Mouse (Mus musculus) heart, postnatal 0 days (tissue): ENCODE measurements around the gene Tnk2.

ENCODE experiments used
- CTCF ChIP-seq: IDR thresholded peaks from 2 replicates; pipeline ENCODE4 v1.5.1; 2016; ENCODE audit warnings: antibody characterized with exemption, control low read depth, low read depth
- EP300 ChIP-seq: IDR thresholded peaks from 2 replicates; pipeline ENCODE4 v1.6.1; 2016; ENCODE audit warnings: antibody characterized with exemption, low read depth

DNA sequence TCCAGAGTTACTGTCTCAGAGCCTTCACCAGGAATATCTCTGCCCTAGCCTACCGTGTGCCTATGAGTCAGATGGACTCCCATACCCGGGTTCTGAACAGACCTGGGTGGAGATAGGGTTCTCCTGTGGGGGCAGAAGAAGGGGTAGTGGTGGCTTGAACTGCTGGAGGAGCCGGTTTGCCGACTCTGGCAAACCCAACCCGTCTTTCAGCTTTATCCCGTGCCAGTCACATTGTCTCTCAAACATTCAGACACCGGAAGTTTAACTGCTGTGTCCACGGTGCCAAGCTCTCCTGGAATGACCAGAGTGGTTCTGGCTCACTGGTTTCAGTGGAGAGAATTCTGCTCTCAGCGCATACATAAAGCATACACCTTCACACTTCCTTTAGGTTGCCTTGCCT lies 2.3 kb downstream of the Tnk2 start:
- TF ChIP-seq CTCF (no peak), EP300 (no peak)
